Mouse (Mus musculus): ENCODE data around the gene Tasp1. TPM values are rescaled to one million over a fixed set of nuclear protein-coding genes. Genes with fewer than 3 reads are reported as not detected.

Gene Tasp1
- 2.5 and 3.7 TPM in 2 replicates for polyA plus RNA-seq (2012; rRNA removed; ENCODE audit: low replicate concordance)

DNA sequence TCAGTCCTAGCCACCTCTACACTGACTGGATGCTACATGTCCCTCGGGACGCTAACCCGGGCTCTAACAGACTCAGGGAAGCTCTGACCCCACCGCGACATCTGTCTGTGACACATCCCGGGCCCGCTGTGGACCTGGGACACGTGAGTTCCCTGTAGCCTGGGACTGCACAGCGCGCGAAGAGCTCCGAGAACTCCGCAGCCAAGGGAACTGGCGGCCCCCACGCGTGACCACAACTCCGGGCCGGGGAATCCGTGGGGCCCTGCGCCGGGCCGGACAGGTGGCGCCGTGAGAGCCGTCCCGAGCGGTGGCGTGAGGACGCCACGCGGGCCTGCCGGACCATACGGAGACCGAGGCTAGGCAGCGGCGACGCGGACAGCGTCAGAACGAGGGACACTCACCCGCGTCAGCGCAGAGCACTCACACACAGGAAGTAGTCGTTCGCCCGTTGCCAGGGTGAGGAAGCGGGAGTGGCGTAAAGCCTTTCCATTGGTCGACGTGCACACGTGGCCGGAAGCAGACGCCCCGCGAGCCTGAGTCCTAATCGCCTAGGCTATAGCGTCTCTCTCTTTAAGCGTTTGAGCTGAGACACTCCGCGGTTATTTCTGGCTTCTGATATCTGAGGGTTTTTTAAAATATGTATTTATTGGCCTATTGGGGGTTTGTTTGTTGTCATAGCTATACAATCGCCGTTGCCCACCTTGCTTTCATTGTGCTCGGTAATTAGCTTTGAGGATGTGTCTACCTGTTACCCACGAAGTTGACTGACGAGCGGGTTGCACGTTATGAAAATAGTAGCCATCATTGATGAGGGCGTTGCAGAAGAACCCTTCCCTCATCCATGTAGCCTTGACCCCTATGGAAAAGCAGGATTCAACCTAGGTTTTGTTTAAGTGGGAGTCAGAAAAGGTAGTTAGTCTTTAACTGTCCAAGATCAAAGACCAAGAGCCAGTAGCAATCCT lies at the start of gene Tasp1:
Tasp1 (minus strand) TSS at position 453 of the 962 bp plus-strand sequence.

Other genes with a start within 250 kb of the Tasp1 start
- not detected in 2 replicates for gene Gm17374, start 85.2 kb upstream of the Tasp1 start, polyA plus RNA-seq (2012; rRNA removed; ENCODE audit: low replicate concordance)
- gene Esf1, start 103.8 kb upstream of the Tasp1 start, polyA plus RNA-seq (2012; rRNA removed; ENCODE audit: low replicate concordance) = 0.20 and 0.95 TPM in 2 replicates
- gene Ndufaf5, start 103.8 kb upstream of the Tasp1 start, polyA plus RNA-seq (2012; rRNA removed; ENCODE audit: low replicate concordance) = 4.7 and 6.4 TPM in 2 replicates